Mouse (Mus musculus): Measurements from ENCODE around the gene Srp54c.
"Not testable (repeated sequence)": the region's sequence is repeated elsewhere in the genome, so short reads cannot be mapped to it uniquely, and the experiment has no call there.

Srp54c gene

DNA sequence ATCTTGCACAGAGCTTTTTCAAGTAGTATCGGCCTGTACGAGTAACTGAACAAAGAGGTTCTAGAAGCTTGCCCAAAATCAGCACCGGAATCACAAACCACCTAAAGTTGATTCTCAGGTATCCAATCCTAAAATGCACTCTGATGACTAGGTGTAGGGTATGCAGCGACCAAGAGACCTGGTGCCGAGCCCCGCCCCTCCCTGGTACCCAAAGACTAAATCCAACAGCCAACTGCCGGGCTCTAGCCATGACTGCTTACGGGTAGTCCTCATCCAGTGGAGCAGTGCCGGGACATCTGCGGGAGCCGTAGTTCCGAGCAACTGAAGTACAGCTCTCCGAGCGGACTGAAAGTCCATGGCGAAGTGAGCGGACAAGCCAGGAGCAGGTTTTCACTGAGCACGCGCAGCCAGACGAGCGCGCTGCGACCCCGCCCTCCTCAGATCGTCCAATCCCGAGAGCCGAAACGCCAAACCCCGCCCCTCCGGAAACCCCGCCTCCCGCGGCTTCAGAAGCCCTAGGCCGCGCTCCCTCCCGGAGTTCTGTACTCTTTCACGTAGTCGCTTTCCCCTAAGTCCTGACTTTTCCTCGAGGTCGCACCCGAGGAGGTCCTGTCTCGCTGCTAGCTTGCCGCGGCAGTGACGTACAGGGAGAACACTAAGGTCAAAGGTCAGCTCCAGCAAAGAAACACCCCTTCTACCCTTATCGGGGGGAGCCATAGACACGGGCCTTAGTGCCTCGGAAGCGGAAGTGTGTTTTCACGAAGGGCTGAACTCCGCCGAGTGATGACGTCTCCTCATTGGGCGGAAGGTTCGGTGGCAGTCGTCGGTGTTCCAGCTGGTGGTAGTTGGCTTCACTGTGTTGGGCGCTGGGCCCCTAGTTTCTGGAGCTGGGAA is at the start of gene Srp54c:
TSS of gene Srp54c (plus strand) at position 543 of the 894 bp plus-strand sequence.
- DNase-seq: not testable (repeated sequence)

DNA sequence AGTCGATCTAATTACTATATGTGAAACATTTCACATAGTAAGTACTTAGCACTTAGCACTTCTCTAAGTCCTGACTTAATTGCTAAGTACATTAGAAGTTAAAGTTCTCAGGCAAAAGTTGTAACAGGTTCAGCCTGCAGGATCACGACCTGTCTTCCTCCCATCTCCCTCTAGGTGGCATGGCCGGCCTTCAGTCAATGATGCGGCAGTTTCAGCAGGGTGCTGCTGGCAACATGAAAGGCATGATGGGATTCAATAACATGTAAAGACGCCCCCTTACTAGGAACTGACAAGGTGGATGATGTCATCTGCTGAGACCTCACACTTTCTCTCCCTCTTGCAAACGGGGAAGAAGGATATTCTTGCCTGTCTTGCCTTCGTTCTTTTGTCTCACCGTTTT is 42.3 kb upstream of the Srp54c start:
- DNase-seq: not testable (repeated sequence)

DNA sequence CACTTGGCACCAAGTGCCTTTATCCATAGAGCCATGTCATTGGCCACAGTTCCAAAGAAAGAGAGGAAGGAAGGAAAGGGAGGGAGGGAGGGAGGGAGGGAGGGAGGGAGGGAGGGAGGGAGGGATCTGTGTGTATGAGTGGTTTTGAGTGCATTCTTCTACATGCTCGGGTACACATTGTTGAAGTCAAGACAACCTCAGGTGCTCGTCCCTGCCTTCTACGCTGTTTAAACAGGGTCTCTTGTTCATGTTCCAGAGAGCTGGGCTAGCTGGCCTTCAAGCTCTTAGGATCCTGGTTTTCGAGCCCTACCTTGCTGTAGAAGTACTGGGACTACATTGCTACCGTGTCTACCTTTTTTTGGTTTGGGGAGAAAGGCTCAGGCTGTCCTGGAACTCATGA is 40.8 kb upstream of the Srp54c start:
- DNase-seq: not testable (repeated sequence)

DNA sequence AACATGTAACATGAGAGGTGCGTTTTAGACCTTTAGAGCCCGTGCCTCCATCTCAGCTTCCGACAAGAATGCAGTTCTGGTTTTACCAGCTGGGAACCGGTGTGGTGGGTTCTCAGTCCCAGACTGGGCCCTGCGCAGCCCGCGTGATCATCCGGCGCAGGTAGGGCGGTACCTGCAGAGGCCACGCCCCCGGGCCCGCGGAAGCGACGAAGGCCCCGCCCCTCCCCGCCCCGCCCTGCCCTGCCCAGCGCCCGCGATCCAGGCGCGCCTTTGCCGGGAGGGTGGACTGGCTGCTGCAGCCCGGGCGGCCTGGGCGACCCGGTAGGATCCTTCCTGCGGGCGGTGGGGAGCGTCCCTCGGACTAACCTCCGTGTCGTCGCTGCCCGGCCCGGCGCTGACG is 30.7 kb upstream of the Srp54c start, which contains the start of gene 1700047I17Rik2:
TSS of gene 1700047I17Rik2 (plus strand) at position 287 of the 400 bp plus-strand sequence.
- not testable (repeated sequence) for DNase-seq

DNA sequence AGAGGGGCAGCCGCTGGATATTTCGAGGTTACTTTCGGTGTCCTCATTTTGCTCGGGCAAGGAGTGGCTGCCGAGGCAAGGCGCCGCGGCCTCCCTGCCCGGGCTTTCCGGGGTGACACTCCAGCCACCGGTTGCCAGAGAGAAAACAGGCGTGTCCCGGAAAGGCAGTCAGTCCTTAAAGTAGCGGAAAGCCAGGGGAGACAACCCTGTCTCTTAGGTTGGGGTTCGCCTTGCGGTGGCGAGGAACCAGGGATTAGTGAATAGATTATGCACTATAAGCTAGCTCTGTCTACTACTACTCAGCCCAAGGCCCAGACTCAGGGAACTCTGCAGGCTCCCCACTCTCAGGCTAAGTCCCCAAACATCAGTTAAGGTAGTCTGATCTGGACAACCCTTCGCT is 30.2 kb upstream of the Srp54c start:
- not testable (repeated sequence) for DNase-seq

DNA sequence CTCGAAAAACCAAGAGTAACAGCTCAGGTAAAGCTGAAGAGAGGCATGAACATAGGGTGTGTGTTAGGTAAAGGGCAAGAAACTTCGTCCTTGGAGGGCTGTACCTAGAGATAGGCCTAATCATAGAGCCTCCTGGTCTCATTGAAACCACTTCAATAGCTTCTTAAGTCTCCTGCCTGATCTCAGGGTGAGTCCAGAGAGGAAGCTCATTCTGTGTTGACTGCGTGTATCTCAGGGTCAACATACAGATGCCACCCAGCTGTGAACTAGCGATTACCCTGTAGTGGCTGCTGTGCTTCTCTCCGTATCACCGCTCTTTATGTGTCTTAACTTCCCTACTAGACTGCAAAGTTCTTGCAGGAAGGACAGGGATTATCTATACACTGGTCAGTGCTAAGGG is 17.0 kb upstream of the Srp54c start:
- DNase-seq: not testable (repeated sequence)

DNA sequence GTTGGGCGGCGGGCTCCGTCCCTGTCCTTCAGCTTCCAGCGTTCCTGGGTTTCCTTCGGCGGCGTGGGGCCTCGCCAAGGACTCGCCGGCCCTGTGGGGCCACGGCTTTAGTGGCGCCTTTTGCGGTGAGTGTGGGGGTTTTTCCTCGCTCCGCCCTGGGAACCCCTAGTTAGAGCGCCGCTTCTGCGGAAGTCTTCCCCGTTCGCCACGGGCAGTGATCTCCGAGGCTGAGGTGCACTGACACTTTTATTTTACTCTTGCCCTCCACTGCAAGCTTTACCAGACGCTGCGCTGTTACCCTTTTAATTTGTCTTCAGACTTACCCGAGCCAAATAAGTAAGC is 523 bp downstream of the Srp54c start:
- DNase-seq: peak; percentile 40

DNA sequence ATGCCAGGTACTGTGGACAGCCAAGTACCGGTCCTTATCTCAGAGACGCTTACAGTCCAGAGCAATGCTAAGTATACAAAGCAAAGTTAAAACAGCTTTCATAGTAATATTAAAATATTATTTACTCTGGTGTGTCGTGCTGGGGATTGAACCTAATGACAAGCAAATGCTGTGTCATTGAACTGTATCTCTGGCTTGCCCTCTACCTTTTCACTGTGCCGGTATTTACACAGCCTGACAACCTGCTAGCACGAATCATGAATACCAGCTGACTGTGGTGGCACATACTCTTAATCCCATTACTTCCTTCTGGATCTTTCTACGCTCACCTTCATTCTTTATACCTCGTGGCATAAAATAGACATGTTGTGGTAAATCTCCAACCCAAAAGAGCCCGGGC is 12.3 kb downstream of the Srp54c start:
- DNase-seq: not testable (repeated sequence)

DNA sequence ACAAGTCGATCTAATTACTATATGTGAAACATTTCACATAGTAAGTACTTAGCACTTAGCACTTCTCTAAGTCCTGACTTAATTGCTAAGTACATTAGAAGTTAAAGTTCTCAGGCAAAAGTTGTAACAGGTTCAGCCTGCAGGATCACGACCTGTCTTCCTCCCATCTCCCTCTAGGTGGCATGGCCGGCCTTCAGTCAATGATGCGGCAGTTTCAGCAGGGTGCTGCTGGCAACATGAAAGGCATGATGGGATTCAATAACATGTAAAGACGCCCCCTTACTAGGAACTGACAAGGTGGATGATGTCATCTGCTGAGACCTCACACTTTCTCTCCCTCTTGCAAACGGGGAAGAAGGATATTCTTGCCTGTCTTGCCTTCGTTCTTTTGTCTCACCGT is 32.0 kb downstream of the Srp54c start:
- DNase-seq: not testable (repeated sequence)

DNA sequence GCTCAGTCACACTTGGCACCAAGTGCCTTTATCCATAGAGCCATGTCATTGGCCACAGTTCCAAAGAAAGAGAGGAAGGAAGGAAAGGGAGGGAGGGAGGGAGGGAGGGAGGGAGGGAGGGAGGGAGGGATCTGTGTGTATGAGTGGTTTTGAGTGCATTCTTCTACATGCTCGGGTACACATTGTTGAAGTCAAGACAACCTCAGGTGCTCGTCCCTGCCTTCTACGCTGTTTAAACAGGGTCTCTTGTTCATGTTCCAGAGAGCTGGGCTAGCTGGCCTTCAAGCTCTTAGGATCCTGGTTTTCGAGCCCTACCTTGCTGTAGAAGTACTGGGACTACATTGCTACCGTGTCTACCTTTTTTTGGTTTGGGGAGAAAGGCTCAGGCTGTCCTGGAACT is 33.4 kb downstream of the Srp54c start:
- not testable (repeated sequence) for DNase-seq

DNA sequence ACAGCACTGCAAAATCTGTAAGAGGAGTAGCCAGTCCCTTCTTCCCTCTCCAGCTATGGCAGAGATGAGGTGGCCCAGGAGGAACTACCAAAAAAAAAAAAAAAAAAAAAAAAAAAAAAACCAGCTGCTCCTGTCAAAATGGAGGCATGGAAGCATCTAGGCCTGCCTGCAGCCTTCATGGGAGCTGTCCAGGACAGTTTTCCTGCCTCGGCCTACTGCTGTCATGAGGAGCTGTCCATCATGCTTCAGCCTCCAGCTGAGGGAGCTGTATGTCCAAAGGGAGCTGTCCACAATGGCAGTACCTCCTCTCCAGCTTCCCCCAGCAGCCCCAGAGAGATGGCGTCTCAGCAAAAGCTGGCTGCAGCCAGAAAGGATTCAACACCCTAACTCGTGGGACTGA is 42.3 kb downstream of the Srp54c start:
- no peak for DNase-seq

DNA sequence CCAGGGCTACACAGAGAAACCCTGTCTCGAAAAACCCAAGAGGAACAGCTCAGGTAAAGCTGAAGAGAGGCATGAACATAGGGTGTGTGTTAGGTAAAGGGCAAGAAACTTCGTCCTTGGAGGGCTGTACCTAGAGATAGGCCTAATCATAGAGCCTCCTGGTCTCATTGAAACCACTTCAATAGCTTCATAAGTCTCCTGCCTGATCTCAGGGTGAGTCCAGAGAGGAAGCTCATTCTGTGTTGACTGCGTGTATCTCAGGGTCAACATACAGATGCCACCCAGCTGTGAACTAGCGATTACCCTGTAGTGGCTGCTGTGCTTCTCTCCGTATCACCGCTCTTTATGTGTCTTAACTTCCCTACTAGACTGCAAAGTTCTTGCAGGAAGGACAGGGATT is 47.6 kb downstream of the Srp54c start:
- DNase-seq: not testable (repeated sequence)

DNA sequence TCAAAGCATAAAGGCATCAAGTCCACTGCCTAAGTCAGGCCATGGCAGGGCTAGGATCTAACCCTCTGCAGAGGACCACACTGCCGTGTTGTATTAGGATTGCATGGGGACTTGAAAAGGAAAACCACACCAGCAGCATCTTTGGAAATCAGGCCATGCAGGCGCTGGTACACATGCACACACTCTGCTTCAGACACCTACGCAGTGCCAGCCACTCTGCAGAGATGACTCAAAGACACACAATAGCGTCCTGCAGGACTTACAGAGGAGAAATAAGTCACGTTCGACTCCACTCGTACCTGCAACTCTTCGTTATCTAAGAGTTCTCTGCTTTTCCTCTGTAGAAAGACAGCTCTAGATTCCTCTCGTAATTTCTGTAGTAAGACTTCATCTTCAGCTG is 68.1 kb downstream of the Srp54c start:
- DNase-seq: no peak

DNA sequence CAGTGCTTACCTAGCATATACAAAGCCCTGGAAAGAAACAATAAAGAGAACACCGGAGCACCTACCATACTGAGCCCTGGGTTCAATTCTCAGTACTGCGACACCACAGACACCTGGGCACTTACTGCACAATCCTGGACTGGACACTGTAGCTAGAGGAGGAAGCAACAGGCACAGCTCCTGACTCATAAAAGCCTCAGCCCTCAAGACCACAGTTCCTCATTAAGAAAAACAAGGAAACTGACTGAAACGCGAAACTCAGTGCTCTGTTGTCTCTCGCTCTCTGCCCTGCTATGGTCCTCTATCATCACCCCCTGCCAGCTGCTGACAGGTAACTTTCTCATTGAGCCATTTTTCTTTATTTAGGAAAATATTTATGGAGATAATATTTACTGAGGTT is 69.4 kb downstream of the Srp54c start, which contains the start of gene 1110008L16Rik:
TSS of gene 1110008L16Rik (plus strand) at position 242 of the 400 bp plus-strand sequence.
- no peak for DNase-seq

DNA sequence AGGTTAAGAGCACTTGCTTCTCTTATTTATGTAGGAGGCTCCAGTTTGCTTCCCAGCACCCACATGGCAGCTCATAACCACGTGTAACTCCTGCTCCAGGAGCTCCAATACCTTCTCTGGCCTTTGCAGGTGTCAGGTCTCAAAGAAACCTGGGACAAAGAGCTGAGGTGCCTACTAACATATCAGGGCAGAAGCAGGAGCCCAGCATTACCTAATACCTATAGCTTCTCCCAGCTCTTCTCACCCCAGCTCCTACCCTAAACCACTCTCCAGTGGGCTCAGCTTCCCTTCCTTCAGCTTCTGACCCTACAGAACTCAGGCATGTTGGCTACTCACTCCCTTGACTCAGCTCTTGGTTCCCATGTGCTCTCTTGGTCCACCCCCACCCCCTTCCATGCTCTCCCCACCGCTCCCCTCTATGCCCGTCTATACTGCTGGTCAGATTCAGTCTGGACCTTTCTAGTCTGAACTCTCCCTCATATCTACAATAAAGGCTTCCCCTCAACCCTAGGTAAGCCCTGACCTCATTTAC is 70.9 kb downstream of the Srp54c start:
- no peak for DNase-seq

DNA sequence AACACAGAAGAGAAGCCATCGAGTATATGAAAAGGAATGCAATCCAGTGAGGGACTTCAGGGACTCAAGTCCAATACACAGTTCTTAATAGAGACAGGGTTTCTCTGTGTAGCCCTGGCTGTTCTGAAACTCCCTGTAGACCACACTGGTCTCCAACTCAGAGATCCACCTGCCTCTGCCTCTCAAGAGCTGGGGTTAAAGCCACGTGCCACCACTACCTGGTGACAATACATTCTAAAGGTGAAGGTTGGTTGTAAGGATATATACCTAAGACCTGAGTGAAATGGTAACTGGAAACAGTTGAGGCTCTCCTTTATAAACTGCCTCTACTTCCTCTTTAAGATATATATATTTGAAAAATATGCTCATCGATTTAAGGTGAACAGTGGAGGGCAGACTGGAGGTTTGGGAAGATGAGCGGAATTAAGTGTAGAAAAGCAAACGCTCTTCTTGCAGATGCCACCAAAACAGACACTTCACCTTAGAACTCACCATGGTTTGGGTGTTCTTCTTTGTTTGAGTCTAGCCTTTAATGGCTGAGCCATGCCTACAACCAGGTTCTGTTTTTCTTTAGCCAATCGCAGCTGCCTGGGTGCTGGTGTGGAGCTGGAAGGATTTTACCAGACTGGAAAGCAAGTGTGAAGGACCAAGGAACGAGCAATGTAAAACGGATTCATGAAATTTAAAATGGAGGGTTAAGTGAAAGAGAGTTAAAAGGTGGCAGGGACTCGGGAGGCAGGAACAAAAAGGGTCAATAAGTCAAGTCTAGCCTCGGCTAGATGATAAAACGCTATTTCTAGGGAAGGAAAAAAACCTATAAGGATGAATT is 71.7 kb downstream of the Srp54c start:
- DNase-seq: no peak

DNA sequence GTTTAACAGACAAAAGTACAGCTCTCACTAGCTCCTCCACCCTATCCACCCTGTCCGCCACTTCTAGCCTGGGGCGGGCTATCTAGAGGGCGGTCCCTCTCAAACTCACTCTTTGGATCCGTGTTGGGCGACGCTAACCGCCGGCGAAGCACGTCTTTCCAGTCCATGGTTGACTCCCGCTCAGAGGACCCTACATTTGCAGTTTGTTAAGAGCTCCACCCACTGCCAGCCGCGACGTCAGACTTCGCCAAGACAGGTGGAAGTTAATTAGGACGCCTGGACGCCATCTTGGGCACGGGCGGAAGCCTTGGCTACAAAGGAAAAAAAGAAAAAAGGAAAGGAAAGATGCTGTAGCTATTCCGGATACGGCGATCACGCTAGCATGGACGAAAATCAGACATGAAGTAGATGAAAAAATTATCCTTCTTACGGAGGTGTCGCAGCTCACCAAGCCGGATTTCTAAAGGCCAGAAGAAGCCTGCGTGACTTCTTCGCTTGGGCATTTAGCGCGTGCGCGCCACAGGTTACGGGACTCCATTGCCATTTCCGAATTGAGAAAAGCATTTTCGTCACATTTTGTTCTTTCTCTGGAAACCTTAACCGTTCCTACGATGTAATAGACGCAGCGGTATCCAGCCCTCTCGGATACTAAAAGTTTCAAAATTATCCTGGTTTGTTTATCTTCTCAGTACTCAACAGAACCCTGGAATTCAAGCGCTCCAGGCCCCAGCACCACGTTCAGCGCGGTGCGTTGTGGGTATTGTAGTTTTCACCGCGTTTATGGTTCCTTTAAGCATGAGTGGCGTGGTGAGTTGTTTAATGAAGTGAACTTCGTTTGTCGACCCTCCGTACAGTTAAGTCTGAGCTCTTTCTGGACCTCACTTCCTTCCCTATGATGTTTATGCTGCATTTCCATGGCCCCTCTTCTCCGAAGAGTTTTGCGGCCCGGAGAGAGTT is 72.8 kb downstream of the Srp54c start, which contains the start of gene Ppp2r3c:
TSS of gene Ppp2r3c (minus strand) at position 514 of the 957 bp plus-strand sequence.
- DNase-seq: peak; percentile 92

DNA sequence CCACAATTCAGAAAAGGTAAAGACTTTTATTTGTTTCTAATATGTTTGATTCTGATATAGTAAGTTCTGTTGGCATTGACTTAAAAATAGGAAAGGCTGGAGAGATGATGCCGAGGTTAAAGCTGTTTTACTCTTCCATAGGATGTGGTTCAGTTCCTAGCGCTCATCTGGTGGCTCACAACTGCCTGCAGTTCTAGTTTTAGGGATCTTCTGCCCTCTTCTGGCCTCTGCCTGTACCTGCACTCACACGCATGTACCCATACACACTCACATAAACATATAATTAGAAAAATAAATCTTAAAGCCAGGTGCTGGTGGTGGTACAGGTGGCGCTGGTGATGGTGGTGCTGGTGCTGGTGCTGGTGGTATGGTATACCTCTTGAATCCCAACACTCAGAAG is 76.4 kb downstream of the Srp54c start:
- no peak for DNase-seq

DNA sequence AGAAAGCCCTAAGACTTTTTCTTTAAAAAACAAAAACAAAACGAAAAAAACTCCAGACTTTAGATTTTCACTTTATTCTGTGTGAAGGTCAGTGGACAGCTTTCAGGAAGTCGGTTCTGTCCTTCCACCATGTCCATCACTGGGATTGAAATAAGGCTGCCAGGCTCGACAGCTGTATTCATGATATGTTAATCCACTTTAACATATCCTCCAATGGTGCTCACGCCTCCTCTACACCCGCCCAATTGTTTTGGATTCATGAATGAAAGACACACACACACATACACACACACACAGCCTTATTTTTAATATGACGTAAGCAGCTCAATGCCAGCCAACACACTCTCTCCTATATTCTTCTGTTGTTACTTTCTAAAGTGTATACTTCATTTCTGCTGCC is 77.6 kb downstream of the Srp54c start:
- no peak for DNase-seq

DNA sequence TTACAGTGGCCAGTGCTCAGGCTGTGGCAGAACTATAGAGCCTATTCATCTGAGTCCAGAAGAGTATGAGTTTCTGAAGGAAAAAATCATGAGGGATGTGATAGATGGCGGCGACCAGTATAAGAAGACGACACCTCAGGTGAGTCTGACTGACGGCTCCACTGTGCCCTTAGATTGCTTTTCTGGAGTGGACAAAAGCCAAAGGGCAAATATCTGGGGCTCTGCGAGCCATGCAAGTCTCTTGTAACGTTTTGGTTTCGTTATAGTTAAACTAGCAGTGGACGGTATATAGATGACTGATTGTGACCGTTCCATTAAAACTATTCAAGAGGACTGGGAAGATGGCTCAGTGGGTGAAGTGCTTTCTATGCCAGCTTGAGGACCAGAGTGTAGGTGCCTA is 78.8 kb downstream of the Srp54c start:
- no peak for DNase-seq

DNA sequence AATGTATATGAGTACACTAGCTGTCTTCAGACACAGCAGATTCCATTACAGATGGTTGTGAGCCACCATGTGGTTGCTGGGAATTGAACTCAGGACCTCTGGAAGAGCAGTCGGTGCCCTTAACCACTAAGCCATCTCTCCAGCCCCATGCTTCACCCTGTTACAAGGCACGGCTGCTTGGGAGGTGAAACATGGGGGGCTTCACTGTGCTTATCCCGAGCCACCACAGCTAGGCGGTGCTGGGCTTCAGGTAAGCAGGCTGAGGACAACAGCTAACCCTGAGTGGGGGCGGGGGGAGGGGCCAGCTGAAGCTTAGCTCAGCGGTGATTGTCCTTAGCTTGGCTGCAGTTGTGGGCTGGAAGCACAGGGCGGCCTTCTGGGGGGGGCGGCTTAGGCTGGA is 79.5 kb downstream of the Srp54c start:
- no peak for DNase-seq

DNA sequence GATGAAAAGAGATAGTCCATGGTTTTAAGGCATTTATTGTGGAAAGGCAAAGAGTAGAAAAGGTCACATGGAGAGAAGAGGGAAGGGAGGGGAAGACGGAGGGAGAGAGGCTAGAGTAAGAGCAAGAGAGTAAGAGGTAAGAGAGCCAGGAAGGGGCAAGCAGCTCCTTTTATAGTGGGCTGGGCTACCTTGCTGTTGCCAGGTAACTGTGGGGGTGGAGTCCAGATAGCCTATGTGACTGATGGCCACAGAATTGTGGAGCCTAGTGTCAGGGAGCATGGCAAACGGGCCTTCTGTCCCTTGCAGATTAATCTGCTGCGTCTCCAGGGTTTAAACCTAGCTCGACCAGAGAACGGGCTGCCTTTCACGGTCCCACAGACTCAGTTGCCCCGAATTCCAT is 81.9 kb downstream of the Srp54c start:
- DNase-seq: no peak

Measured in thymus, postnatal 14 days (tissue).